Mouse (Mus musculus) embryonic stem cell, embryonic (primary cell): ENCODE data around the gene Atg4a-ps.
"Not testable (repeated sequence)": the region's sequence is repeated elsewhere in the genome, so short reads cannot be mapped to it uniquely, and the experiment has no call there.

ENCODE experiments used
- CTCF ChIA-PET, 4 experiments: fragments of 300-600 bp in 2 of 4; fragments of 350-600 bp in 2 of 4; sonication (Branson Sonifier 250); formaldehyde crosslinking; loops; one replicate each; lab custom pipeline; 2022; ENCODE audit warnings: inconsistent platforms in 2 of 4; lab: Charles Lee
- POLR2A ChIA-PET, 4 experiments: fragments of 300-600 bp in 2 of 4; fragments of 350-600 bp in 2 of 4; sonication (Branson Sonifier 250); formaldehyde crosslinking; loops; one replicate each; lab custom pipeline; 2022; ENCODE audit warnings: antibody characterized with exemption in 4 of 4, inconsistent platforms in 1 of 4; lab: Charles Lee

The Atg4a-ps gene

GRCm38 (mm10) chr3:103645968-103646367 is at the start of gene Atg4a-ps:
Gene Atg4a-ps, minus strand, starts transcription at chr3:103646068.
- CTCF ChIA-PET, POLR2A ChIA-PET: not testable (repeated sequence)

- POLR2A ChIA-PET = interaction anchor here in 3 of 4 experiments (0.6 to 1.4 kb wide), 4 partner anchors 42 to 273 kb away, joined by 3 to 7 read pairs (median 6); partner anchors contain the start of gene Olfml3 (in 1 of the 3)
- CTCF ChIA-PET = no interaction called here
Measured at GRCm38 (mm10) chr3:103695556-103695955, 49.7 kb upstream of the Atg4a-ps start.

GRCm38 (mm10) chr3:103690506-103690905 is 44.6 kb upstream of the Atg4a-ps start:
- ChIA-PET CTCF (no interaction called here), POLR2A (no interaction called here)

GRCm38 (mm10) chr3:103689043-103689442 is 43.2 kb upstream of the Atg4a-ps start:
- CTCF ChIA-PET = interaction anchor here in 2 of 4 experiments (0.5 to 0.7 kb wide), 3 partner anchors 101 to 753 kb away, joined by 3 to 5 read pairs (median 4); no protein-coding TSS in a partner anchor
- POLR2A ChIA-PET = interaction anchor here in 1 of 4 experiments (1.4 kb wide), 1 partner anchor 64 kb away, joined by 4 read pairs; no protein-coding TSS in a partner anchor

DNA sequence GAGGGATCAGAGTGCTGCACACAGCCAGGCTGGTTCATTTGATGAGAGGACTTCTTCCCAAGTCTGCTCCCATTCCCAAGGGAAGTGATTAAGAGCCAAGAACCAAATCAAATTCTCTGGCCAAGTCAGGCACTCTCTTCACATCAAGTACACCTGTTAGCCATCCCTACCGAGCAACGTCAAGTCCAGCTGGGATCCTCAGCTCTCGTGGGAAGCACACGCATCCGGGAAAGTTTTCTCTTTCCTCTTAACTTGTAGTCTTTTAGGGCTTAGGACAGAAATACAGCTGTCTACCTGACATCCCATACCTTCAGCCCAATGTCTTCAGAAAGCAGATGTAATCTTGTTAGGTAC is 38.1 kb upstream of the Atg4a-ps start:
- ChIA-PET POLR2A (interaction anchor here in 2 of 4 experiments (0.5 to 1.7 kb wide), 6 partner anchors 25 to 1480 kb away, joined by 3 to 6 read pairs (median 3); partner anchors contain the start of genes Ap4b1 (in 1 of the 2), Gm43064 (in 1 of the 2), Trim33 (in 1 of the 2) and Vangl1 (in 1 of the 2)), CTCF (interaction anchor here in 2 of 4 experiments (0.5 to 0.6 kb wide), 2 partner anchors 23 to 25 kb away, joined by 4 to 6 read pairs; no protein-coding TSS in a partner anchor)

- POLR2A ChIA-PET = interaction anchor here in 3 of 4 experiments (0.5 to 1.7 kb wide), 11 partner anchors 25 to 1479 kb away, joined by 3 to 9 read pairs (median 3); partner anchors contain the start of genes Ap4b1 (in 2 of the 3), Gm43064 (in 2 of the 3), Dclre1b (in 1 of the 3) and Trim33 (in 1 of the 3)
Measured at GRCm38 (mm10) chr3:103683234-103683965, 37.5 kb upstream of the Atg4a-ps start.

GRCm38 (mm10) chr3:103682473-103682872 is 36.6 kb upstream of the Atg4a-ps start:
- POLR2A ChIA-PET = interaction anchor here in 3 of 4 experiments (0.6 to 1.7 kb wide), 7 partner anchors 29 to 205 kb away, joined by 3 to 6 read pairs (median 3); no protein-coding TSS in a partner anchor
- CTCF ChIA-PET = interaction anchor here in 1 of 4 experiments (0.6 to 0.9 kb wide), 2 partner anchors 56 to 385 kb away, joined by 4 read pairs; partner anchors contain the start of gene Olfml3

More at GRCm38 (mm10) chr3:103683234-103683965, 37.5 kb upstream of the Atg4a-ps start:
- CTCF ChIA-PET = interaction anchor here (0.5 to 0.6 kb wide), 4 partner anchors 26 to 386 kb away, joined by 3 to 4 read pairs (median 4); no protein-coding TSS in a partner anchor

DNA sequence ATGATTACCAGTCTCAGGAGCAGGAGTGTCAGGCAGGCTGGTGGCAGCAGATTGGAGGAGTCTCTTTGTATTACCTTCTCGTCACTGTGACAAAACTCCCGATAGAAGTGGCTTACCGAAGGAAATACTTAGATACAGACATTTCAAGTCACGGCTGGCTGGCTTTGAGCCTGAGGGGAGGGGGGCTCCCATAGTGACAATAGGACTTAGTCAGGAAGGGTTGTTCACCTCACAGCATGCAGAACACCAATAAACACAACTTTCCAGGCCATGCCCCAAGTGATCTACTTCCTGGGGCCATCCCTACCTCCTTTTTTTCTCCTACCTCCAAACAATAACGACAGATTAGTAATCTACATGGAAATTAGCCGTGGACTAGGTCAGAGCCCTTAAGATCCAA is 32.9 kb upstream of the Atg4a-ps start:
- CTCF ChIA-PET = no interaction called here

DNA sequence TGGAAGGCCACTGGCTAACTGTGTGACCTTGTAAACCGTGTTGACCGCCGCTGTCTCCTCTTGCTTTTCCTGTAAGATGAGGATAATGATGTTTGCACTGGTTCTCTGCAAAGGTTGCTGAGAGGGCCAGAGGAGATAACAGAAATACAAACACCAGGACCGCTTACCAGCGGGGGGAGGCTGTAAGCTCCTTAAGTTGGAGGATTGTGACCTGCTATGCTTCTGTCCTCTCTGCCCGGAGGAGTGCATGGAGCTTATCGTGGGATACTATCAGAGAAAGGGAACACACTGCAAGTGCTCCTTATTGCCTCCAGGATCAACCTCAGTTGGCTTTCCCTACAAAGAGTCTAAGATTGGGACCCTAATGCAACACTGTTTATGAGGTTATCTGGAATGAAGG is 26.8 kb upstream of the Atg4a-ps start:
- CTCF ChIA-PET = no interaction called here

More for the DNA sequence above, 32.9 kb upstream of the Atg4a-ps start:
- POLR2A ChIA-PET = no interaction called here

DNA sequence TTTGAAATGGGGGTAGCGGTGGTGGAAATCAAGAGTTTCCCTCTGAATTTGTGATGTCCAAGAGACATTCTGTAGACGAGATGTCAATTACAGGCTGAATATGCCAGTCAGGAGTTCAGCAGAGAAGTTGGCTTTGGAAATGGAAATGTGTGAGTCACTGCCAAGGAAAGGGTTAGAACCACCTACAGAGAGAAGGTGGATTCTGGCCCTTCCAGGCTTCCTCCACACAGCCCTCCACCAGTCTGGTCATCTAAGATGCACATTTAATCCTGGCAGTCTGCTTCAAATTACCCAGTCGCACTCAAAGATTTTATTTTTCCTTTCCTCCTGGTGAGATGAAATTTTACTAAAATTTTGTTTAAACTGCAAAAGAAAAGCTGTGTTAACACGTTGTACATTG is 26.2 kb upstream of the Atg4a-ps start:
- ChIA-PET POLR2A (no interaction called here), CTCF (no interaction called here)

More for the DNA sequence above, 26.8 kb upstream of the Atg4a-ps start:
- POLR2A ChIA-PET = interaction anchor here in 1 of 4 experiments (0.8 kb wide), 1 partner anchor 45 kb away, joined by 3 read pairs; no protein-coding TSS in a partner anchor

GRCm38 (mm10) chr3:103663385-103663784 is 17.5 kb upstream of the Atg4a-ps start:
- CTCF ChIA-PET = no interaction called here
- POLR2A ChIA-PET = no interaction called here

DNA sequence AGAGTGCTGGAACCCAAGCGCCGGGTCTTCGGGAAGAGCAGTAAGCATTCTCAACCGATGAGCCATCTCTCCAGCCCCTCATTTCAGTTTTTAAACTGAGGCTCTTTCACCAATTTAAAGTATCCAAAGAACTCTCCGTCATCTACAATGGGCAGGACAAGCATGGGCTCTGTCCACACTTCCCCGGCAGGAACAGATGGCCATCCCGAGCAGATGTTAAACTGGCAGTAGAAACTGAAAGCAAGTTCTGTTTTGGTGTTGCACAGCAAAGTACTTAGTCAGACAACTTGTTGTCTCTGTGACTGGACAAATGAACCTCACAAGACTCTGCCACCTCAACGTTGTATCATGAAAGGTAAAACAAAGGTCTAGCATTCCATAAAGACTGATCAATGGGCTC is 15.8 kb upstream of the Atg4a-ps start:
- CTCF ChIA-PET = no interaction called here

GRCm38 (mm10) chr3:103660012-103660411 is 14.1 kb upstream of the Atg4a-ps start:
- POLR2A ChIA-PET = no interaction called here
- CTCF ChIA-PET = no interaction called here

More for the DNA sequence above, 15.8 kb upstream of the Atg4a-ps start:
- POLR2A ChIA-PET = no interaction called here

DNA sequence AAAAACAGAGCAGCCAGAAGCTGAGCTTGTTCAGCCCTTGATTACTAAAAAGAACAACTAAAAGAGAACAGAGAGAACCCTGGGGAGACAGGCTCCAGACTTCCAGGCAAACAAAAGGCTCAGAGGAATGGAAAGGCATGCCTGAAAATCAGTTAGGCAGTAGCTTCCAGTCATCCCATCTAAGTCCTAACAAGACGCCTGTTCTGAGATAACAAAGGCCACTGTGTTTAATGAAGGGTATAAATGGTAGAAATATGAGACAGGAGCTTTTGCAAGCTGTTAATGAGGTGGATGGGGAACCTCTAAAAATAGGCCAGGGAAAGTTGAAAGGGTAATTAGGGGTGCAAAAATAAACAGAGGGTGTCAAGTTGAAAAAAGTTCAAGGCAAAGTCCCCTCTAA is 4.5 kb upstream of the Atg4a-ps start:
- CTCF ChIA-PET = no interaction called here

DNA sequence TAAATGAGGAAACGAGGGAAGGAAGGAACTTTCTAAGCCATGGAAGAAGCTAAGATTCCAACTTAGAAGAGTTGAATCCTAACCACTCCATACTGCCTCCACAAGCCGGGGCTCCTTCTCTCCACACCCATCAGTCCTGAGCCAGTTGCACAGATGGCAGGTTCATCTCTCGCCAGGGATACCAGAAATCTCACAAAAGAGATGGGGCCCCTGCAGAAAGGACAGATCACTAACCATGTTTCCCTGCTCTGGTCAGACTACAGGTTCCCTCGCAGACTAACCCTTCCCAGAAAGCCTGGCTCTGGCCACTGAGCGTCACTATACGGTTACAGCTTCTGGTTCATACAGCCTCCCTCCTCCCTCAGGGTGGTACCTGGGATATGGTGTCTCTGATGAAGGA is 3.8 kb upstream of the Atg4a-ps start:
- ChIA-PET POLR2A (no interaction called here), CTCF (interaction anchor here in 1 of 4 experiments (0.6 kb wide), 1 partner anchor 1103 kb away, joined by 3 read pairs; no protein-coding TSS in a partner anchor)

More for the DNA sequence above, 4.5 kb upstream of the Atg4a-ps start:
- POLR2A ChIA-PET = no interaction called here

- CTCF ChIA-PET = interaction anchor here in 1 of 4 experiments (0.7 kb wide), 1 partner anchor 90 kb away, joined by 3 read pairs; the partner anchor contains the start of gene Gm10964
- POLR2A ChIA-PET = no interaction called here
Measured at GRCm38 (mm10) chr3:103648486-103648885, 2.6 kb upstream of the Atg4a-ps start.

GRCm38 (mm10) chr3:103647164-103647867 is 1.4 kb upstream of the Atg4a-ps start:
- POLR2A ChIA-PET = interaction anchor here in 1 of 4 experiments (0.6 kb wide), 1 partner anchor 116 kb away, joined by 3 read pairs; no protein-coding TSS in a partner anchor
- CTCF ChIA-PET = no interaction called here

DNA sequence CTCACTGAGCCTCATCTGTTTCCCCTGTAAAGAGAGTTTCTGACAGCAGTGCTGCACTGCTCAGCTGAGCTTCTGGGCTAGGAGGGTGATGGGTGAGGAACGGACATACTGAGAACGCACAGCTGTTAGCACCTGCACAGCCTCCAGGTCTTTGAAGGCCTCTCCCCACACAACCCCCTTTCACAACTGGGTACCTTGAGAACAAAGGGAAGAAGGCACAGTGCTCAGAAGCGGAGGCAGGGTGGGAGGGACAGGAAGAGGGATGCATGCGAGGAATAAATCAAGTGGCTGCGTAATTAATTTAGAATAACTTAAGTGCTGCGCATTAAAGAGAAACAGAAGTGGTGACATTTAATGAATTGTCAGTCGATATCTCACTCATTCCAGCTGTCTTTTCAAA is 4.6 kb downstream of the Atg4a-ps start:
- ChIA-PET CTCF (no interaction called here), POLR2A (interaction anchor here in 1 of 4 experiments (1.4 kb wide), 1 partner anchor 42 kb away, joined by 6 read pairs; no protein-coding TSS in a partner anchor)
